Mouse (Mus musculus): ENCODE data around the gene Znhit2.

The Znhit2 gene

GRCm38 (mm10) chr19:6070571-6071250 lies 9.7 kb downstream of the Znhit2 start:
- in situ Hi-C loops (cut with MboI, MseI), result loop anchor here (10.0 kb wide), 1 partner anchor 904 kb away; the partner anchor contains the start of genes Plcb3 and Ppp1r14b

GRCm38 (mm10) chr19:6071261-6071660 lies 10.3 kb downstream of the Znhit2 start:
- in situ Hi-C loops (cut with MboI, MseI), result loop anchor here (10.0 kb wide), 1 partner anchor 904 kb away; the partner anchor contains the start of genes Plcb3 and Ppp1r14b

GRCm38 (mm10) chr19:6073889-6074288 lies 12.9 kb downstream of the Znhit2 start:
- in situ Hi-C loops (cut with MboI, MseI), result loop anchor here (10.0 kb wide), 1 partner anchor 901 kb away; the partner anchor contains the start of genes Plcb3 and Ppp1r14b

- in situ Hi-C loops (cut with MboI, MseI), result loop anchor here (10.0 kb wide), 1 partner anchor 898 kb away; the partner anchor contains the start of genes Plcb3 and Ppp1r14b
Observed at GRCm38 (mm10) chr19:6076564-6077393, 15.8 kb downstream of the Znhit2 start, which contains the start of gene Vps51. Gene Vps51, minus strand, starts transcription at chr19:6077231.

- in situ Hi-C loops (cut with MboI, MseI), result loop anchor here (10.0 kb wide), 1 partner anchor 895 kb away; the partner anchor contains the start of genes Plcb3 and Ppp1r14b
Observed at GRCm38 (mm10) chr19:6079983-6080480, 19.0 kb downstream of the Znhit2 start, which contains the start of gene Tmem262. Gene Tmem262, plus strand, starts transcription at chr19:6080033.

GRCm38 (mm10) chr19:6082156-6082555 lies 21.2 kb downstream of the Znhit2 start, which contains the start of gene Gm28374:
Gene Gm28374, minus strand, starts transcription at chr19:6082256.
- in situ Hi-C loops (cut with MboI, MseI), result no loop called here

- in situ Hi-C loops (cut with MboI, MseI), result no loop called here
Observed at GRCm38 (mm10) chr19:6084478-6085248, 23.7 kb downstream of the Znhit2 start, which contains the start of the genes Zfpl1 and Cdca5. Gene Zfpl1, minus strand, starts transcription at chr19:6084956. Gene Cdca5, plus strand, starts transcription at chr19:6084983.

- in situ Hi-C loops (cut with MboI, MseI), result no loop called here
Observed at GRCm38 (mm10) chr19:6085417-6085879, 24.5 kb downstream of the Znhit2 start.

GRCm38 (mm10) chr19:6088841-6089240 lies 27.8 kb downstream of the Znhit2 start:
- in situ Hi-C loops (cut with MboI, MseI), result no loop called here

GRCm38 (mm10) chr19:6094119-6094518 lies 33.1 kb downstream of the Znhit2 start, which contains the start of gene AC131692.1:
Gene AC131692.1, plus strand, starts transcription at chr19:6094419.
- in situ Hi-C loops (cut with MboI, MseI), result no loop called here

GRCm38 (mm10) chr19:6097847-6098246 lies 36.9 kb downstream of the Znhit2 start:
- in situ Hi-C loops (cut with MboI, MseI), result no loop called here

- in situ Hi-C loops (cut with MboI, MseI), result no loop called here
Observed at GRCm38 (mm10) chr19:6101186-6101585, 40.2 kb downstream of the Znhit2 start.

- in situ Hi-C loops (cut with MboI, MseI), result no loop called here
Observed at GRCm38 (mm10) chr19:6102169-6102853, 41.3 kb downstream of the Znhit2 start.

GRCm38 (mm10) chr19:6104476-6104875 lies 43.5 kb downstream of the Znhit2 start:
- in situ Hi-C loops (cut with MboI, MseI), result no loop called here

GRCm38 (mm10) chr19:6105586-6105985 lies 44.6 kb downstream of the Znhit2 start, which contains the start of gene Naaladl1:
Gene Naaladl1, plus strand, starts transcription at chr19:6105782.
- in situ Hi-C loops (cut with MboI, MseI), result no loop called here

Measured in regulatory T cell (primary cell).